Mouse (Mus musculus) frontal cortex, adult (tissue): ENCODE measurements around the gene Gm11020.

ENCODE experiments used
- ATAC-seq: cut with Nextera tagmentation; 2 replicates; pipeline ENCODE4 v1.9.2; 2017; ENCODE audit warnings: mild to moderate bottlenecking, moderate library complexity, mixed read lengths; ENCODE audit not compliant: low TSS enrichment

The Gm11020 gene

GRCm38 (mm10) chr8:104342426-104342825 is 21.1 kb downstream of the Gm11020 start:
- no peak for ATAC-seq

- ATAC-seq = peak; percentile 80
Measured at GRCm38 (mm10) chr8:104343957-104344356, 22.6 kb downstream of the Gm11020 start.

DNA sequence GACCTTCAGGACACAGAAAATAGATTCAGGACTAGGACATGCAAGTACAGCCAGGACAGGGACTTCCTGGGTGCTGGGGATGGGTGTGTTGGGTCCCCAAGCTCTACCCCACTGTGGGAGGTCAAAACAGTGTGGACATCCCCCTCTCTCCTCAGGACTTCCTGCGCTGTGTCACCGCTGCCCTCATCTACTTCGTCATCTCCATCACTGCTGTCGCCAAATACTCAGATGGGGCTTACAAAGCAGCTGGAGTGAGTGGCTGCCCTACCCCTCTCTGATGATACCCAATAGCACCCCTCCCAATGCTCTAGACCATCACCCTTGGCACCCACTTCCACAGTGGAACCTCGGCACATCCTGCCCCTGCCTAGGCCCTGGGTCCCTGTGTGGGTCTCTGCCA is 23.3 kb downstream of the Gm11020 start:
- no peak for ATAC-seq

- ATAC-seq = no peak
Measured at GRCm38 (mm10) chr8:104346706-104347105, 25.3 kb downstream of the Gm11020 start.

DNA sequence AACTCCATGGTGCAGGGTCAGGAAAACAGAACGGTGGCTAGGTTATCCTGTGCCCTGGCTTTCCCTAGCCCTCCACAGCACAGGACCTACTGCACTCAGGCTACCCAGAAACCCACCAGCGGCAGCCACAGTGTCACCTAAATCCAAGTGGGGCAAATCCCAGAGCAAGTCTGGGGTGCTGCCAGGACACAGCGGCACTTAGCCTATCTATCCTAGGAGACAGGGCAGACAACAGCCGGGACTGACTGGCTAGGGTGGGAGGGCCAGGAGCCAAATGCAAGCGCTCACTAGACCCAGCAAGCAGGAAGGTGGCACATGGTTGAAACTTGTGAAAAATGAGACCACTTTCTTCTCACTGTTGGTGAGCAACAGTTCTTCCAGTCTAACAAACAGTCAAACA is 27.6 kb downstream of the Gm11020 start:
- ATAC-seq = no peak

- ATAC-seq = no peak
Measured at GRCm38 (mm10) chr8:104350047-104350446, 28.7 kb downstream of the Gm11020 start.

DNA sequence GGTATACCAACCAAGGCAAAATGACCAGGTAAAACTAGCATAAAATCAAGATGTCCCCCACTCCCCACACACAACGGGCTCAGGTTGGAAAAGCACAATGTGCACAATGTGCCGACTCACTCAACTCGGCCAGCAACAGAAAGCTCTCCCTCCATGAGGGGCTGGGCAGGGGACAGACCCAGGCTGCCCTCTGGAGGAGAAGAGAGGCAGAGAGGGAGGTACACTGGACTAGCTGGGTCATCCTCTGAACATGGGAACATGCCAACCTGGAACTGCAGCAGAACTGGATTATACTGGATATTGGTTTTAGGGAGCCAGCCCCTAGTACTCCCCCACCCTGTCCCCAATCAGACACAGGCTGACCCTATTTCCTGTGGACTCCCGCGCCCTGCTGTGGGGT is 31.8 kb downstream of the Gm11020 start:
- peak; percentile 64; the same call in 1 of the 2 replicates for ATAC-seq

DNA sequence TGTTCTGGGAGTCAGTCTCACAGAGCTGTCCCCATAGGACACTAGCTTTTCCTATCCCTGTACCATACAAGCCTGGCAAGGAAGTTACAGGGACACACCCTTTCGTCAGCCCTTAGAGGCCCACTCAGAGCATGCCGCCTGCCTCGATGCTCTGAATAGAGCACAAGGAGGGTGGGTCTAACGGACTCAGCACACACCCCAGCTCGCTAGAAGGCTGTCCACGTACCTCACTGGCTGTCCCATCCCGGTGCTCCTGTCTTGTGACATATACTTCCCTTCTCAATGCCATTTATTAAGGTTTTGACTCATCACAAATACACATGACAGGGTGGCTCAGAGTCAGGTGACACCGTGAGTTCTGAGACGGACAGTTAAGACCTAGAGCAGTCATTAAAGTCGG is 33.1 kb downstream of the Gm11020 start:
- no peak for ATAC-seq

DNA sequence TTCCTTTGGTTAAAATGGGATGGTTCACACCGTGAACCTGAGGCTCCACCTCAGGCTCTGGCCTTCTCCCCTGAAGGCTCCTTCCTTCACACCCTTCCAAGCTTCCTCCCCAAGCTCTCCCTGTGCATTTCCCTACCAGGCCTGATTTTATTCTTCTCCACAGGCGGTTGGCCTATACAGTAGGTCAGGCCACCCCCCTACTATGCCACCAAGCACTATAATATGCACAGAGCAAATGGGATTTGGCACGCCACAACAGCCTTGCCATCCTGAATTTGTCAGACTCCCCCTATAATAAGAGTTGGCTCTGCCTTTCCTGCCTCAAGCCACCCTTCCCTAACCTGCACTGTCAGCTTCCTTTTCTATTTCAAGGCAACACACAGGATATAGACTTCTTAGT is 37.3 kb downstream of the Gm11020 start:
- ATAC-seq = no peak

DNA sequence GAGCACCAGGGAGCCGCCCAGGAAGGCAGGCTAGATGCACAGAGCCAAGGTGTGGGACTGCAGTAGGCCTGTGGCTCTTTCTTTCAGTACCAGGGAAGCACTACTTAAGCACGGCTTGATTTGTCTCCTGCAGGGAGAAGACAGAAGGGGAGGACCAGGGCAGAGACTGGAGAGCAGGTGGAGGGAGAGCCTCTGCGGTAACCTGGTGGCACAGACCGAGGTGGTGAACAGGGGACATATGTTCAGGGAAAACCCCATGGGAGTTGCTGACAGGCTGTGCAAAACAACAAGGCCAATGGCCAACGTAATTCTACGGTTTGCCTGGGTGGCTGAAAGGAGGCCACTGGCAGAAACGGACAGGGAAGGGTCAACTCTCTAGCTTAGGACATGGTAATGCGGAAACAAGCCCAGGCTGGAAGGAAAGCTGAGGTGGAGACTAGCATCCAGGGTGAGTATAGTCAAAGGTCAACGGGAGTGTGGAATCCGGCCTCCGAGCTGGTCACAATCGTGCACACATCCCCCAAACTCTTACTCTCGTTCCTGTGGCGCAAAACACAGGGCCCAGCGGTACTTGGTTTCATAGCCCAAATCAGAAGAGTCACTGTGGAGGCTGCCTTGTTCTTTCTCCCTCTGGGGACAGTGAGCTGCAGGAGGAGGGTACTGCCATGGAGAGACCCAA is 38.5 kb downstream of the Gm11020 start:
- ATAC-seq = no peak

- ATAC-seq = no peak
Measured at GRCm38 (mm10) chr8:104365695-104366094, 44.3 kb downstream of the Gm11020 start.

DNA sequence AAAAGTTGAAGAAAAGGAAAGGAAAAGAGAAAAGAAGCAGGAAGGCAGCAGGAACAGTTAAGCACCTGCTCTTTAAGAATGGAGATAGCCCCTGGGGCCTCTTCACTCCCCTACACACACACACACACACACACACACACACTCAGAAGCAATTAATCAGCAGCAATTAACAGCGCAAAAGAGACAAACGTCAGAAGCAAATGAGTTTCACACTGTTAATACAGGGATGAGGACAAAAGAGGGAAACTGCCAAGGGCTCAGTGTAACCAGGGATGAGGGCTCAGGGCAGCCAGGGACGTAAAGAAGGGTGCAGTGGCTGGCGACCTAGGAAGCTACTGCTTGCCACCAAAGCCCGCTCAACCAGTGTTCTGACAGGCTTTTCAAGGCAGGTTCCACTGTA is 46.0 kb downstream of the Gm11020 start:
- ATAC-seq = no peak

- peak; percentile 62 for ATAC-seq
Measured at GRCm38 (mm10) chr8:104369591-104369990, 48.2 kb downstream of the Gm11020 start.

DNA sequence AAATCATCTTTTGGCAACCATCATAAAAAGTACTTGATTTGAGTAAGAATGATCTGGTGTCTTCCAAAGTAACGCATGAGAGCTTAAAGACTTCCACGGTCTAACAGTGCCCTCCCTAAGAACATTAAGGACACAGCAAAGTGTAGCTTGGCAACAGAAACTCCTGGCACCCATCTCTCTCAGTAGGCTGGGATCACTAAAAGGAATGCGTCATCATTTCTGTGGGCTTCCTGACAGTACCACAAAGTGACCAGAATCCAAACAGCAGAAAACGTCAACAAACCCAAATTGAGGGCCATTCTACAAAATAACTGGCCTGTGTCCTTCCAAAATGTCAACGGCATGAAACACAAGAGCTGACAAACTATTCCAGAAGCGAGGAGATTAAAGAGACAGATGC is 48.7 kb downstream of the Gm11020 start:
- ATAC-seq = peak; percentile 76

GRCm38 (mm10) chr8:104371121-104371520 is 49.8 kb downstream of the Gm11020 start:
- ATAC-seq = no peak
